Mouse (Mus musculus) midbrain, embryonic 11.5 days (tissue): Measurements from ENCODE around the gene Aspa. TPM values are rescaled to one million over a fixed set of nuclear protein-coding genes. Genes with fewer than 3 reads are reported as not detected.
"Not testable (repeated sequence)": the region's sequence is repeated elsewhere in the genome, so short reads cannot be mapped to it uniquely, and the experiment has no call there.

Source experiments
- ATAC-seq: fragments of 200-750 bp; cut with Nextera tagmentation; 2 replicates; pipeline ENCODE4 v1.8.0; 2017; ENCODE audit warnings: moderate TSS enrichment, moderate library complexity; ENCODE audit not compliant: low FRiP score
- DNase-seq: peaks from one replicate; pipeline ENCODE4 v3.0.0; 2015; ENCODE audit warnings: low spot score; ENCODE audit errors: missing footprints
- H3K27ac ChIP-seq: fragments of 300-500 bp; sonication (generic); 2 replicates; pipeline ENCODE4 v1.5.1; 2014; ENCODE audit warnings: low read depth, low read length
- H3K27me3 ChIP-seq: fragments of 300-500 bp; sonication (generic); 2 replicates; pipeline ENCODE4 v1.6.1; 2014; ENCODE audit warnings: mild to moderate bottlenecking, low read length, moderate library complexity, mixed read lengths; ENCODE audit not compliant: control insufficient read depth, insufficient read depth
- H3K36me3 ChIP-seq: fragments of 300-500 bp; sonication (generic); 2 replicates; pipeline ENCODE4 v1.6.1; 2014; ENCODE audit warnings: mild to moderate bottlenecking, low read length, moderate library complexity, mixed read lengths; ENCODE audit not compliant: control insufficient read depth, insufficient read depth
- H3K4me1 ChIP-seq: fragments of 300-500 bp; sonication (generic); 2 replicates; pipeline ENCODE4 v1.6.1; 2014; ENCODE audit warnings: low read length; ENCODE audit not compliant: control insufficient read depth, insufficient read depth
- H3K4me2 ChIP-seq: fragments of 300-500 bp; sonication (generic); 2 replicates; pipeline ENCODE4 v1.6.1; 2014; ENCODE audit warnings: mild to moderate bottlenecking, moderate library complexity
- H3K4me3 ChIP-seq: fragments of 300-500 bp; sonication (generic); 2 replicates; pipeline ENCODE4 v1.5.1; 2014; ENCODE audit warnings: low read depth, low read length
- H3K9ac ChIP-seq: fragments of 300-500 bp; sonication (generic); 2 replicates; pipeline ENCODE4 v1.6.1; 2014; ENCODE audit warnings: low read length
- H3K9me3 ChIP-seq: fragments of 300-500 bp; sonication (generic); 2 replicates; pipeline ENCODE4 v1.6.1; 2016; ENCODE audit warnings: low read length; ENCODE audit not compliant: control insufficient read depth
- WGBS: fragments of 180-500 bp; shearing (Covaris S2); extraction: QIAGEN DNeasy Blood & Tissue Kit; methylation state at CpG from one replicate; pipeline ENCODE4 v1.1.7; 2014; 5-methylcytosine and 5-hydroxymethylcytosine counted together
- polyA plus RNA-seq: library from polyadenylated mRNA; unstranded; fragments of >200 nt; fragmentation: Nextera tagmentation; extraction: Ambion mirVana; gene quantifications from 2 replicates; pipeline ENCODE4 v1.2.1, GENCODE M21; 2014

Gene Aspa
- polyA plus RNA-seq, 1 experiment from 2014 or later = not detected

GRCm38 (mm10) chr11:73318581-73318980 is 10.8 kb downstream of the Aspa start:
- not testable (repeated sequence) for DNase-seq, H3K9me3 ChIP-seq, H3K9ac ChIP-seq, H3K4me1 ChIP-seq, H3K4me3 ChIP-seq, H3K36me3 ChIP-seq, ATAC-seq, H3K27ac ChIP-seq, H3K4me2 ChIP-seq, H3K27me3 ChIP-seq
- WGBS = 83% methylated on average over 2 of the region's 2 CpGs

GRCm38 (mm10) chr11:73315961-73316360 is 13.4 kb downstream of the Aspa start:
- H3K4me2 ChIP-seq = no peak overlapping the region
- DNase-seq (no peak), ATAC-seq (no peak)
- no peaks in the 10 kb centered on the region for H3K27me3 ChIP-seq
- H3K9ac ChIP-seq = no peak overlapping the region
- no peak overlapping the region for H3K27ac ChIP-seq
- no peak overlapping the region for H3K4me3 ChIP-seq
- no peaks in the 10 kb centered on the region for H3K4me1 ChIP-seq
- no peaks in the 10 kb centered on the region for H3K9me3 ChIP-seq
- no peaks in the 10 kb centered on the region for H3K36me3 ChIP-seq
- 40% methylated on average over 3 of the region's 3 CpGs for WGBS

GRCm38 (mm10) chr11:73303123-73303522 is 26.3 kb downstream of the Aspa start:
- 26% methylated on average over 2 of the region's 2 CpGs for WGBS

GRCm38 (mm10) chr11:73289621-73290020 is 39.8 kb downstream of the Aspa start:
- no peaks in the 10 kb centered on the region for H3K9me3 ChIP-seq
- H3K27ac ChIP-seq = no peak overlapping the region
- no peak overlapping the region for H3K4me2 ChIP-seq
- no peak overlapping the region for H3K4me3 ChIP-seq
- H3K27me3 ChIP-seq = no peaks in the 10 kb centered on the region
- no peak for DNase-seq
- no peaks in the 10 kb centered on the region for H3K36me3 ChIP-seq
- ATAC-seq = no peak
- no peaks in the 10 kb centered on the region for H3K4me1 ChIP-seq
- 82% methylated on average over 1 of the region's 1 CpGs for WGBS
- no peak overlapping the region for H3K9ac ChIP-seq

More at GRCm38 (mm10) chr11:73303123-73303522, 26.3 kb downstream of the Aspa start:
- Histone ChIP-seq H3K4me2 (no peak overlapping the region), H3K9me3 (no peaks in the 10 kb centered on the region), H3K4me3 (no peak overlapping the region), H3K36me3 (no peaks in the 10 kb centered on the region), H3K27ac (no peak overlapping the region; the same call in 1 of the 2 replicates), H3K27me3 (no peaks in the 10 kb centered on the region), H3K4me1 (peaks cover 4% of the 10 kb centered on the region; the same call in 1 of the 2 replicates), H3K9ac (no peak overlapping the region)
- no peak for DNase-seq
- ATAC-seq = peak; percentile 77

- Histone ChIP-seq H3K9ac (no peak overlapping the region), H3K27me3 (no peaks in the 10 kb centered on the region), H3K4me3 (no peak overlapping the region), H3K4me2 (no peak overlapping the region), H3K4me1 (no peaks in the 10 kb centered on the region), H3K36me3 (no peaks in the 10 kb centered on the region), H3K9me3 (no peaks in the 10 kb centered on the region), H3K27ac (no peak overlapping the region)
- DNase-seq (no peak), ATAC-seq (no peak)
Measured at GRCm38 (mm10) chr11:73284351-73284750, 45.0 kb downstream of the Aspa start.

GRCm38 (mm10) chr11:73283926-73284325 is 45.5 kb downstream of the Aspa start:
- Histone ChIP-seq H3K9me3 (no peaks in the 10 kb centered on the region), H3K4me2 (no peak overlapping the region), H3K27me3 (no peaks in the 10 kb centered on the region), H3K27ac (no peak overlapping the region), H3K4me1 (no peaks in the 10 kb centered on the region), H3K9ac (no peak overlapping the region), H3K4me3 (no peak overlapping the region), H3K36me3 (no peaks in the 10 kb centered on the region)
- DNase-seq = no peak
- 68% methylated on average over 1 of the region's 1 CpGs for WGBS
- no peak for ATAC-seq

- H3K4me3 ChIP-seq = no peak overlapping the region
- H3K4me2 ChIP-seq = no peak overlapping the region
- H3K27me3 ChIP-seq = no peaks in the 10 kb centered on the region
- no peaks in the 10 kb centered on the region for H3K36me3 ChIP-seq
- H3K4me1 ChIP-seq = no peaks in the 10 kb centered on the region
- no peak overlapping the region for H3K27ac ChIP-seq
- no peak for ATAC-seq
- WGBS = 83% methylated on average over 9 of the region's 9 CpGs
- DNase-seq = no peak
- no peak overlapping the region for H3K9ac ChIP-seq
- H3K9me3 ChIP-seq = no peaks in the 10 kb centered on the region
Measured at GRCm38 (mm10) chr11:73283369-73283768, 46.0 kb downstream of the Aspa start.

- Histone ChIP-seq H3K9ac (peak overlapping the region; percentile 34), H3K27me3 (no peaks in the 10 kb centered on the region), H3K4me1 (no peaks in the 10 kb centered on the region), H3K36me3 (no peaks in the 10 kb centered on the region), H3K4me2 (peak overlapping the region; percentile 46), H3K9me3 (no peaks in the 10 kb centered on the region), H3K4me3 (peak overlapping the region; percentile 26), H3K27ac (no peak overlapping the region)
- ATAC-seq = peak; percentile 83
- peak; percentile 92 for DNase-seq
- 2% methylated on average over 16 of the region's 16 CpGs for WGBS
Measured at GRCm38 (mm10) chr11:73281528-73282027, 47.8 kb downstream of the Aspa start.

- Histone ChIP-seq H3K27ac (no peak overlapping the region), H3K9ac (no peak overlapping the region), H3K36me3 (no peaks in the 10 kb centered on the region), H3K9me3 (no peaks in the 10 kb centered on the region), H3K27me3 (no peaks in the 10 kb centered on the region), H3K4me2 (no peak overlapping the region), H3K4me1 (no peaks in the 10 kb centered on the region), H3K4me3 (no peak overlapping the region)
- DNase-seq = no peak
- ATAC-seq = no peak
- WGBS = 81% methylated on average over 5 of the region's 5 CpGs
Measured at GRCm38 (mm10) chr11:73280710-73281109, 48.7 kb downstream of the Aspa start.
